Mouse (Mus musculus) lung, postnatal 0 days (tissue): ENCODE results near the gene Il17rd. TPM values are rescaled to one million over a fixed set of nuclear protein-coding genes. Genes with fewer than 3 reads are reported as not detected.

Experiments
- ATAC-seq: fragments of 200-750 bp; cut with Nextera tagmentation; 2 replicates; pipeline ENCODE4 v1.8.0; 2017; ENCODE audit warnings: moderate library complexity
- DNase-seq: peaks from one replicate; pipeline ENCODE4 v3.0.0-alpha.2; 2016; ENCODE audit warnings: low spot score
- H3K27ac ChIP-seq: fragments of 300-500 bp; sonication (generic); 2 replicates; pipeline ENCODE4 v1.5.1; 2014; ENCODE audit warnings: antibody characterized with exemption, mild to moderate bottlenecking, low read length, mixed read lengths
- H3K27me3 ChIP-seq: fragments of 300-500 bp; sonication (generic); replicated peaks from 2 replicates; pipeline ENCODE4 v1.6.1; 2014; ENCODE audit warnings: low read length, mixed read lengths; ENCODE audit not compliant: insufficient read depth
- H3K36me3 ChIP-seq: fragments of 300-500 bp; sonication (generic); 2 replicates; pipeline ENCODE4 v1.6.1; 2014; ENCODE audit warnings: low read length, mixed read lengths; ENCODE audit not compliant: insufficient read depth
- H3K4me1 ChIP-seq: fragments of 300-500 bp; sonication (generic); 2 replicates; pipeline ENCODE4 v1.6.1; 2014; ENCODE audit warnings: antibody characterized with exemption, low read depth, low read length, mixed read lengths; ENCODE audit not compliant: insufficient read depth
- H3K4me2 ChIP-seq: fragments of 300-500 bp; sonication (generic); replicated peaks from 2 replicates; pipeline ENCODE4 v1.6.1; 2014; ENCODE audit warnings: low read depth, mild to moderate bottlenecking, low read length, moderate library complexity, mixed read lengths
- H3K4me3 ChIP-seq: fragments of 300-500 bp; sonication (generic); 2 replicates; pipeline ENCODE4 v1.5.1; 2014; ENCODE audit warnings: low read depth, low read length
- H3K9ac ChIP-seq: fragments of 300-500 bp; sonication (generic); replicated peaks from 2 replicates; pipeline ENCODE4 v1.6.1; 2014; ENCODE audit warnings: low read depth, mild to moderate bottlenecking
- H3K9me3 ChIP-seq: fragments of 300-500 bp; sonication (generic); 2 replicates; pipeline ENCODE4 v1.6.1; 2016; ENCODE audit warnings: low read length, mixed read lengths
- CTCF ChIP-seq: IDR thresholded peaks from 2 replicates; pipeline ENCODE4 v1.5.1; 2016; ENCODE audit warnings: antibody characterized with exemption, mild to moderate bottlenecking
- EP300 ChIP-seq: IDR thresholded peaks from 2 replicates; pipeline ENCODE4 v1.6.1; 2016; ENCODE audit warnings: antibody characterized with exemption, mild to moderate bottlenecking, control low read depth
- WGBS: fragments of 180-500 bp; shearing (Covaris S2); extraction: QIAGEN DNeasy Blood & Tissue Kit; methylation state at CpG from one replicate; pipeline ENCODE4 v1.1.7; 2014; 5-methylcytosine and 5-hydroxymethylcytosine counted together
- polyA plus RNA-seq: library from polyadenylated mRNA; unstranded; fragments of >200 nt; fragmentation: Nextera tagmentation; extraction: Ambion mirVana; gene quantifications from 2 replicates; pipeline ENCODE4 v1.2.1, GENCODE M21; 2015

The Il17rd gene
- polyA plus RNA-seq, 1 experiment from 2014 or later: 2.1 TPM

DNA sequence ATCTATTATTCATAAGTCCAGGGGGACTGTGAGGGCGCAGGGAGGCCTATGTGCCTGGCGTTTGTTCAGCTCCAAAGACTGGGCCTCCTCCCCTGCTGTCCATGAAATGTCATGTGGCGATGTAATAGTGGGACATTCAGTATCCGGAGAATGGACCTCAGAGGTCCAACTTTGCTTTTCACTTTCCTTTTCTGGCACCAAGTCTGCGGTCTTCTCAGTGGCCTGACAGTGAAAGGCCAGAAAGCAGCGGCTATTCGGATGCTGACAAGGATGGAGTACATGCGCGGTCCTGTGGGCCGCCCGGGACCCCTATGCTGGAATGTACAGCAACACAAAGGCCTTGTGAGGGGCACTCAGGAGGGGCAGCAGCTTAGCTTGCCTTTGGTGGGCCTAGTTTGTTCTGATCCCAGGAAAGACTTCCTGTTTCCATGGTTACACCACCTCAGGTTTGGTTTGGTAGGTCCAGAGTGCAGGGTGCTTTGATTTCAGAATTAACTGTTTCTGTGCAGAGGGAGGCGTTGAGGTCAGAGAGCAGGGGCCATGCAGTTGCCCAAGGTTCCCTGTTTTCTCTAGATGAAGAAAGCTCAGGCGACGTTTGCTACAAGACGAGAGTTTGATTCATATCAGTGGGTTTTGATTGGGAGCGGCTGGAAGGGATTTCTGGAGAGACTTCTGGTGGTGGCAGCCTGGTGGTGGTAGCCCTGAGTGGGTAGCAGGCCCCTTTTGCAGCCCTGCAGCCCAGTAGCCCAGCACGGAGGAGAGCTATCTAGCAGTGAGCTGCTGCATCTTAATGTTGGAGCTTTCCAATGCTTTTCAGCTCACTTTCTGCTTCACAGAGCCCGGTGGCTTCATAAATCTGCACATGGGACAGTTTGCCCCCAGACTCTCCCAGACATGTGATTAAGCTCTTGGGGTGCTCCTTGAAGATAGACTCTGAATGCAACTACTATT lies 12.1 kb downstream of the Il17rd start:
- no peak for ATAC-seq
- no peak for DNase-seq
- TF ChIP-seq EP300: no peak
- no peak for TF ChIP-seq CTCF
- no peak overlapping the region for H3K4me2 ChIP-seq
- no peak overlapping the region for H3K4me3 ChIP-seq
- H3K9ac ChIP-seq: no peak overlapping the region
- no peaks in the 10 kb centered on the region for H3K9me3 ChIP-seq
- no peaks in the 10 kb centered on the region for H3K36me3 ChIP-seq
- WGBS: 50% methylated on average over 18 of the region's 18 CpGs
- no peaks in the 10 kb centered on the region for H3K27me3 ChIP-seq
- H3K4me1 ChIP-seq: no peaks in the 10 kb centered on the region
- H3K27ac ChIP-seq: no peak overlapping the region

GRCm38 (mm10) chr14:27051511-27051895 lies 12.8 kb downstream of the Il17rd start:
- no peaks in the 10 kb centered on the region for H3K4me1 ChIP-seq
- H3K9ac ChIP-seq: no peak overlapping the region
- DNase-seq: no peak
- no peaks in the 10 kb centered on the region for H3K27me3 ChIP-seq
- TF ChIP-seq EP300: no peak
- no peak for TF ChIP-seq CTCF
- H3K9me3 ChIP-seq: no peaks in the 10 kb centered on the region
- ATAC-seq: no peak
- no peaks in the 10 kb centered on the region for H3K36me3 ChIP-seq
- no peak overlapping the region for H3K27ac ChIP-seq
- 69% methylated on average over 5 of the region's 5 CpGs for WGBS
- H3K4me3 ChIP-seq: no peak overlapping the region
- H3K4me2 ChIP-seq: no peak overlapping the region

DNA sequence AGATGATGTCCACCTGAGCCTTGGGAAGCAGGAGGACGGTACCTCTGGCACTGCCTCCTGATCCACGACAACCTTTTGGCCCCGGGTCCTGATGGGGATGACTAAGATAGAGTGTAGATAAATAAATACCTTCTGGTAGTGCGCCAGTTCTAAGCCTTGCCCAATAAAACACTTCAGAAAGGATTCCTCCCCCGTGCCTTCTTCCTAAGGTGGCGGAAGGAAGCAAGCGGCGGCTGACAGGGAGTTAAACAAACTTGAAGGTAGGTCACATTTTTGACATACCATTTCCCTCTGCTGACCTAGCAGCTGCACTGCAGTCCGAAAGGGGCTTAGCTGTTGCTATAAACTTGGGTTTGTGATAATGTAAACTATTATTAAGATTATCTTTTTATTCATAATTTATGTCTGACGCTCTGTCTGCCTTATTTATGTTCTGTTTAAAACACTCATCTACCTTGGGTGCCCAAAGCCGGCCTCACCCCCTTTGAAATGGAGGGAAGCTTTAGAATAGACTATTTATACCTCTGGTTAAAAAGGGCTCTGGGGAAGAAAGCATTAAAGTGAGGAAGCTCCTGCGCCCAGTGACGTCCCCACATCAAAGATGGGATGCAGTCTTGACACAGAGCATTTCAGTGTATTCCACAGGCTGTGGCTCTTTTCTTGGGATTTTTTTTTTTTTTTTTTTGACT lies 19.9 kb downstream of the Il17rd start:
- Histone ChIP-seq H3K27me3 (no peaks in the 10 kb centered on the region), H3K4me3 (no peak overlapping the region), H3K9me3 (no peaks in the 10 kb centered on the region), H3K9ac (no peak overlapping the region), H3K4me1 (peaks cover 7% of the 10 kb centered on the region), H3K36me3 (no peaks in the 10 kb centered on the region), H3K4me2 (0 out of 2 replicates have a peak overlapping the region, but pooled peaks have one; percentile 17), H3K27ac (no peak overlapping the region)
- ATAC-seq (0 out of 2 replicates have a peak, but pooled peaks have one; percentile 32), DNase-seq (peak; percentile 52)
- TF ChIP-seq CTCF (peak; percentile 42), EP300 (no peak)
- WGBS: 6% methylated on average over 13 of the region's 13 CpGs

- WGBS: 6% methylated on average over 8 of the region's 8 CpGs
- Histone ChIP-seq H3K27ac (no peak overlapping the region), H3K9ac (no peak overlapping the region), H3K4me2 (no peak overlapping the region), H3K9me3 (no peaks in the 10 kb centered on the region), H3K27me3 (no peaks in the 10 kb centered on the region), H3K36me3 (no peaks in the 10 kb centered on the region), H3K4me3 (no peak overlapping the region), H3K4me1 (peaks cover 7% of the 10 kb centered on the region)
- ATAC-seq: no peak
- TF ChIP-seq CTCF (no peak), EP300 (no peak)
- no peak for DNase-seq
Observed at GRCm38 (mm10) chr14:27059224-27059558, 20.4 kb downstream of the Il17rd start.

DNA sequence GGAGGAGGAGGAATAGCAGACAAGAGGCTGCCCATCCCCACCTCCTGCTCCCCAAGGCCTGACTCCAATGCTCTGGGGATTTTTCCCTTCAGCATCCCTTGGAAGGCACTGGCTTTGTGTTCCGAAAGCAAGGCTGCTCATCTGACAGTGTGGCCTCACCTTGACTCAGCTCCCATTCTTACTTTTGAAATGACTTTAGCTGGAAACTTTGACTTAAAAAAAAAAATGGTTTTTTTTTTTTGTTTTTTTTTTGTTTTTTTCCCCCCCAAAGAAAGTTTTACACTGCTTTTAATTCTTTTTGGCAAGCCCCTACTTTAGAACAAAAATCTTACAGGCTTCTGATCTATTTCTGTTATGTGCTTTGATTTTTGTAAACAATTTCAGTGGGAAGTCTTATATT lies 24.6 kb downstream of the Il17rd start:
- no peak overlapping the region for H3K4me3 ChIP-seq
- DNase-seq (no peak), ATAC-seq (no peak)
- no peaks in the 10 kb centered on the region for H3K36me3 ChIP-seq
- no peak for TF ChIP-seq EP300
- TF ChIP-seq CTCF: no peak
- no peak overlapping the region for H3K9ac ChIP-seq
- H3K27me3 ChIP-seq: no peaks in the 10 kb centered on the region
- no peak overlapping the region for H3K4me2 ChIP-seq
- H3K9me3 ChIP-seq: no peaks in the 10 kb centered on the region
- peaks cover 16% of the 10 kb centered on the region for H3K4me1 ChIP-seq
- H3K27ac ChIP-seq: no peak overlapping the region
- 86% methylated on average over 1 of the region's 1 CpGs for WGBS

GRCm38 (mm10) chr14:27066171-27066929 lies 27.6 kb downstream of the Il17rd start:
- Histone ChIP-seq H3K36me3 (no peaks in the 10 kb centered on the region), H3K4me3 (no peak overlapping the region), H3K9me3 (no peaks in the 10 kb centered on the region), H3K27me3 (no peaks in the 10 kb centered on the region), H3K9ac (no peak overlapping the region), H3K4me2 (no peak overlapping the region), H3K27ac (peak overlapping the region; percentile 64), H3K4me1 (peaks cover 10% of the 10 kb centered on the region; the same call in 1 of the 2 replicates)
- TF ChIP-seq EP300: peak; percentile 45
- no peak for TF ChIP-seq CTCF
- DNase-seq (peak; percentile 58), ATAC-seq (peak; percentile 74)
- WGBS: 31% methylated on average over 8 of the region's 9 CpGs
